Mouse (Mus musculus) embryonic facial prominence, embryonic 14.5 days (tissue): ENCODE measurements around the gene Afmid. TPM values are rescaled to one million over a fixed set of nuclear protein-coding genes. Genes with fewer than 3 reads are reported as not detected.
"Not testable (repeated sequence)": the region's sequence is repeated elsewhere in the genome, so short reads cannot be mapped to it uniquely, and the experiment has no call there.

Source experiments
- ATAC-seq: fragments of 200-750 bp; cut with Nextera tagmentation; 2 replicates; pipeline ENCODE4 v1.8.0; 2017; ENCODE audit warnings: low read depth, moderate number of reproducible peaks, moderate TSS enrichment
- DNase-seq: peaks from one replicate; pipeline ENCODE4 v3.0.0-alpha.2; 2015; ENCODE audit warnings: low spot score
- H3K27ac ChIP-seq: fragments of 300-500 bp; sonication (generic); replicated peaks from 2 replicates; pipeline ENCODE4 v1.5.1; 2014; ENCODE audit warnings: low read depth, mild to moderate bottlenecking, low read length, moderate library complexity
- H3K27me3 ChIP-seq: fragments of 300-500 bp; sonication (generic); replicated peaks from 2 replicates; pipeline ENCODE4 v1.6.1; 2014; ENCODE audit warnings: low read length; ENCODE audit not compliant: control insufficient read depth, insufficient read depth
- H3K36me3 ChIP-seq: fragments of 300-500 bp; sonication (generic); 2 replicates; pipeline ENCODE4 v1.6.1; 2014; ENCODE audit warnings: low read length, mixed read lengths; ENCODE audit not compliant: control insufficient read depth, insufficient read depth
- H3K4me1 ChIP-seq: fragments of 300-500 bp; sonication (generic); 2 replicates; pipeline ENCODE4 v1.6.1; 2014; ENCODE audit warnings: antibody characterized with exemption, low read length; ENCODE audit not compliant: control insufficient read depth, insufficient read depth
- H3K4me2 ChIP-seq: fragments of 300-500 bp; sonication (generic); 2 replicates; pipeline ENCODE4 v1.6.1; 2014; ENCODE audit warnings: low read depth, mild to moderate bottlenecking, low read length, moderate library complexity, mixed read lengths
- H3K4me3 ChIP-seq: fragments of 300-500 bp; sonication (generic); 2 replicates; pipeline ENCODE4 v1.5.1; 2014; ENCODE audit warnings: low read depth, mild to moderate bottlenecking, low read length
- H3K9ac ChIP-seq: fragments of 300-500 bp; sonication (generic); 2 replicates; pipeline ENCODE4 v1.6.1; 2014; ENCODE audit warnings: low read depth, mild to moderate bottlenecking, low read length, moderate library complexity, mixed read lengths
- H3K9me3 ChIP-seq: fragments of 300-500 bp; sonication (generic); 2 replicates; pipeline ENCODE4 v1.6.1; 2016; ENCODE audit warnings: low read length; ENCODE audit not compliant: control insufficient read depth
- WGBS: fragments of 180-500 bp; shearing (Covaris S2); extraction: QIAGEN DNeasy Blood & Tissue Kit; methylation state at CpG from one replicate; pipeline ENCODE4 v1.1.7; 2014; 5-methylcytosine and 5-hydroxymethylcytosine counted together
- polyA plus RNA-seq: library from polyadenylated mRNA; unstranded; fragments of >200 nt; fragmentation: Nextera tagmentation; extraction: Ambion mirVana; gene quantifications from 2 replicates; pipeline ENCODE4 v1.2.1, GENCODE M21; 2014

The Afmid gene
- polyA plus RNA-seq, 1 experiment from 2014 or later, result 5.5 TPM

DNA sequence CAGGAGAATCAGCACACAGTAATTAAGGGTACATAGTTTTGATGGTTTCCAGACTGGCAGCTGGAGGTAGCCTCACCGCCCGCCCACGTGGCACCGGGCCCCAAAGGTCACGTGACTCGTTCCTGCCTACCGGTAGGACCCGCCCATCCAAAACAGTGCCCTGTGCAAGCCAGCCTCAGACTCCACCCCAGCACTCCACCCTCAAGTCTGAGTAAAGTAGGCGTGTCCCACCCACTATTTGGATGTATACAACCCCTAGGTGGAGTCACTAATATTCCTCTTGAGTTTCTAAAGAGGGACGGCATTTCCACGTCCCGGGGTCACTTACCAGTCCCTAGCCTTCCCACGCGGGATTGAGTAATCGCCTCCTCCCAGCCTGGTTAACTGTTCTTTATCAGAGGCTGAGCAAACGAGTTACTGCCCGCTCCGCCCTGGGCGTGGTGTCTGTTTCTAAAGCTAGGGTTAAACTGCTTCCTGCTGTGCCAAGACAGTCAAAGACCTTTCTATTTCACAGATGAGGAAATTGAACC is 45.1 kb upstream of the Afmid start:
- Histone ChIP-seq H3K4me3 (peak overlapping the region; percentile 51), H3K36me3 (0 out of 2 replicates have a peak, but pooled peaks cover 9% of the 10 kb centered on the region), H3K9me3 (no peaks in the 10 kb centered on the region), H3K27ac (peak overlapping the region; percentile 79), H3K27me3 (peaks cover 4% of the 10 kb centered on the region; the same call in 1 of the 2 replicates), H3K4me2 (peak overlapping the region; percentile 96), H3K4me1 (peaks cover 33% of the 10 kb centered on the region), H3K9ac (peak overlapping the region; percentile 68)
- DNase-seq (peak; percentile 95), ATAC-seq (peak; percentile 81)
- WGBS, result under 1% methylated on average over 19 of the region's 19 CpGs

DNA sequence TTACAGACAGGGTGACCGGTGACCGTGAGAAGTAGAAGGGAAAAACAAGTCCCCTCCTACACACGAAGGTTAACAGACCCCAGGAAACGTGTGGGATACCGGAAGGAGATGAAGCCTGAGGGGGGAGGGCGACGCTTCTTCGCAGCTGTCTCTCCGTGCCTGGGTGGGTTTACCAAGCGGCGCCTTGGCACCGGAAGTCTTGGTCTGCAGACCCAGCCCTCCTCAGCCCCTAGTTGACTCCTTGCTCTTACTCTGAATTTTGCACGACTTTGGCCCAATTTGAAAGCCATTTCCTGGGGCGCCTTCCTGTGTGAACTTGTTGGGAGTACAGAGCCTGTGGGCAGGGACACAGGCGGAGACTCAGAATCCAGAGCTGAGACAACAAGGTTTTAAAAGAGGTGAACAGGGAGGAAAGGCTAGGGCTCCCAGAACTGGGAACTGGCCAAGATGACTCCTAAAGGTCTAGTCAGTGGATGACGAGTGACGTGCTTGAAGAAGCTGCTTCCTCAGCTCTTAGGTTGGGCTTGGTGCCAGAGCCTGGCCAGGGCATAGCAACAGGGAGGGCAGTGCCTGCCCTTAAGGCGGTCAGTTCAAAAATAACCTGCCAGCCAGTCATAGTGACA is 44.4 kb upstream of the Afmid start:
- peaks cover 4% of the 10 kb centered on the region; the same call in 1 of the 2 replicates for H3K27me3 ChIP-seq
- peak; percentile 53 for DNase-seq
- H3K9me3 ChIP-seq, result no peaks in the 10 kb centered on the region
- peak overlapping the region; percentile 51 for H3K4me3 ChIP-seq
- ATAC-seq, result no peak
- 13% methylated on average over 18 of the region's 18 CpGs for WGBS
- H3K9ac ChIP-seq, result peak overlapping the region; percentile 36
- H3K36me3 ChIP-seq, result 0 out of 2 replicates have a peak, but pooled peaks cover 4% of the 10 kb centered on the region
- peak overlapping the region; percentile 77 for H3K27ac ChIP-seq
- peaks cover 33% of the 10 kb centered on the region for H3K4me1 ChIP-seq
- peak overlapping the region; percentile 96 for H3K4me2 ChIP-seq

DNA sequence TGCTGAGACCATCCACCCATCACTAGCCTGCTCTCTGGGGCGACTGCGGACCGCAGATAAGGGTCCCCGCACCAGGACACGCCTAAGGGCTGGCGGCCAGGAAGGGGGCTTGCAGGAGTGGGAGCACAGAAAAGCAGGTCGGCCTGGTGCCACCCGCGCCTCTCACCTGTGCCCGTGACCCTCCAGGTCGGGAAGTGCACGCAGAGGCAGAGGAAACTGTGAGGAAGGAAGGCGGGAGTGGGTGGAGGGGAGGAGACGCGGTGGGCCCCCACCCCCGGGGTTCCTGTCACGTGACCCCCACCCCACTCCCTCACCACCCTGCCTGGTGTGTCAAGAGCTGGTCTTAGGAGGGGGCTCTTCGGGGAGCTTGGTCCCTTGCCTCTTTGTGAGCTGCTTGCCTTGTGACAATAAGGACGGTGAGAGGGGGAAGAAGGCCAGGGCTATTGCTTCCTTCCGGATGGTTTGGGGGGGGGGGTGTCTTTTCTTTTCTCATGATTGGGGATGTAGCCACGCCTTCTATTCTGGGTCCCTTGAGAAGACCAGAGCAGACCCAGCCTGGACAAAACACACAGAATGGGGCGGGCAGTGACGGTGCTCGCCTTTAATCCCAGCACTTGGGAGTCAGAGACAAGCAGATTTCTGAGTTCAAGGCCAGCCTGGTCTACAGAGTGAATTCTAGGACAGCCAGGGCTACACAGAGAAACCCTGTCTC is 43.6 kb upstream of the Afmid start, which contains the start of the genes Tmc8 and Tmc6:
Gene Tmc8, plus strand, starts transcription at position 84 of the 712 bp plus-strand sequence.
Gene Tmc6, minus strand, starts transcription at position 206 of the 712 bp plus-strand sequence.
- peak within 1 kb of the TSS; percentile 77 for H3K27ac ChIP-seq
- H3K4me2 ChIP-seq, result peak within 1 kb of the TSS; percentile 96
- ATAC-seq (no peak), DNase-seq (no peak)
- peaks cover 33% of the 10 kb centered on the region for H3K4me1 ChIP-seq
- H3K9me3 ChIP-seq, result no peaks in the 10 kb centered on the region
- 50% methylated on average over 13 of the region's 24 CpGs for WGBS
- peak within 1 kb of the TSS; percentile 53 for H3K9ac ChIP-seq
- H3K36me3 ChIP-seq, result no peaks in the 10 kb centered on the region
- H3K4me3 ChIP-seq, result peak within 1 kb of the TSS; percentile 51
- peaks cover 4% of the 10 kb centered on the region; the same call in 1 of the 2 replicates for H3K27me3 ChIP-seq

DNA sequence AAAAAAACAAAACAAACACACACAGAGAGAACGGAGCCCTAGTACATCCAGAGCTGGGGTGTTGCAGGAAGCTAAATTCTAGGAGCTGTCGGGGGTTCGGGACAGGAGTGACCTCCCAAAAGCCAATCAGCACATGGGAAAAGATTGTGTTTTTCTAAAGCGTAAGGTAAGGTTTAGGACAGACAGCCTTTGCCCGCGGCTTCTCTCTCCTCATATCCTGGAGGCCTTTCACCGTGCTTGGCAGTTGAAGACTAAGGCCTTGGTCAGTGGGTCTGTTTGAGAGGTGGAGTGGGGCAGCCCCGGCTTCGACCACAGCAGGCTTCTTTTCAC is 43.1 kb upstream of the Afmid start:
- Histone ChIP-seq H3K4me2 (peak overlapping the region; percentile 57), H3K9ac (peak overlapping the region; percentile 53), H3K4me3 (peak overlapping the region; percentile 29), H3K4me1 (peaks cover 33% of the 10 kb centered on the region), H3K27ac (no peak overlapping the region), H3K9me3 (no peaks in the 10 kb centered on the region), H3K27me3 (peaks cover 4% of the 10 kb centered on the region; the same call in 1 of the 2 replicates), H3K36me3 (no peaks in the 10 kb centered on the region)
- WGBS, result 52% methylated on average over 9 of the region's 9 CpGs
- no peak for DNase-seq
- ATAC-seq, result no peak

DNA sequence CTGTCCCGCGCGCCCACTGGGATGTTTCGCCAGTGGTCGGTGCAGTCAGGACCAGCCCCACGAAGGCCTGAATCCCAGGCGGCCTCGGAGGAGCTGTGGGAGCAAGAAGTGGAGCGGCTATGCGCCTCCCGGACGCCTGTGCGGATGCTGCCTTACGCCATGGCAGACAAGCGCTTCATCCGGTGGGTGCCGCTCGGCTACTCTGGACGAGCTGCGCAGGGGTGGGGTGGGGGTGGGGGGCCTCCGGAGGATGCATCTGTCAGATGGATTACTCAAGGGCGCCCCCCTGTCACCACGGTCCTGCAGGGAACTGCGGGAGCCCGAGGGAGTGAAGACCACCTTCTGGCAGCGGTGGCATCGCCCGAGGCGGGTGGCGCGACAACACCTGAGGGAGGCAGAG is 42.6 kb upstream of the Afmid start:
- Histone ChIP-seq H3K9me3 (no peaks in the 10 kb centered on the region), H3K4me3 (peak overlapping the region; percentile 29), H3K27ac (no peak overlapping the region), H3K9ac (peak overlapping the region; percentile 53), H3K27me3 (peaks cover 4% of the 10 kb centered on the region; the same call in 1 of the 2 replicates), H3K36me3 (no peaks in the 10 kb centered on the region), H3K4me1 (peaks cover 33% of the 10 kb centered on the region), H3K4me2 (peak overlapping the region; percentile 57)
- no peak for ATAC-seq
- 6% methylated on average over 19 of the region's 31 CpGs for WGBS
- peak; percentile 59 for DNase-seq

DNA sequence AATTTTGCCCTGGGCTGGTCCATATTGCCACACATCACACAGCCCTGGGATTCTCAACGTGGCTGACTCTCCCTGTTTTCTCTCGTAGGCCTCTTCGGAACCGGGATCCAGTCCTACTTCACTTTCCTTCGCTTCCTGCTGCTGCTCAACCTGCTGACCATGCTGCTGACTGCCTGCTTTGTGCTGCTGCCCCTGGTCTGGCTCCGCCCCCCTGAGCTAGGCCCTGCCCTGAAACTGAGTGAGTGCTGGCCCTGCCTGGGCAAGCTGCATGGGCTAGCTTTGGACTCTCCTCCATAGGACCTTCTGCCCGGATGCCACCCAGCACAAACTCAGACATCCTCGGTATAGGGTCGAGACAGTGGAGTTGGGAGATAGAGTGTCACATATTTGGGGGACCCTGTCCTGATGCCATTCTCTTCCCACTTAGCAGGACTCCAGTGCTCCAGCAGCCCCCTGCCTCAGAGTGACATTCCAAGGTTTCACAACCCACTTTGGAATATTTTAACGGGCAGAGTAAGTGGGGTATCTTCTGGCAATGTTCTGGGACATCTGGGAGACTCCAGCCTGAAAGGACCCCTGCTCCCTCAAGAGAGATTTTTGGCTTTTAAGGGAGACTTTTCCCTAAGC is 41.9 kb upstream of the Afmid start:
- no peak overlapping the region for H3K9ac ChIP-seq
- 35% methylated on average over 10 of the region's 10 CpGs for WGBS
- no peak for ATAC-seq
- H3K4me1 ChIP-seq, result peaks cover 31% of the 10 kb centered on the region
- H3K27me3 ChIP-seq, result peaks cover 4% of the 10 kb centered on the region; the same call in 1 of the 2 replicates
- no peaks in the 10 kb centered on the region for H3K36me3 ChIP-seq
- no peak for DNase-seq
- peak overlapping the region; percentile 57 for H3K4me2 ChIP-seq
- H3K27ac ChIP-seq, result no peak overlapping the region
- H3K4me3 ChIP-seq, result peak overlapping the region; percentile 29; the same call in 1 of the 2 replicates
- H3K9me3 ChIP-seq, result no peaks in the 10 kb centered on the region

DNA sequence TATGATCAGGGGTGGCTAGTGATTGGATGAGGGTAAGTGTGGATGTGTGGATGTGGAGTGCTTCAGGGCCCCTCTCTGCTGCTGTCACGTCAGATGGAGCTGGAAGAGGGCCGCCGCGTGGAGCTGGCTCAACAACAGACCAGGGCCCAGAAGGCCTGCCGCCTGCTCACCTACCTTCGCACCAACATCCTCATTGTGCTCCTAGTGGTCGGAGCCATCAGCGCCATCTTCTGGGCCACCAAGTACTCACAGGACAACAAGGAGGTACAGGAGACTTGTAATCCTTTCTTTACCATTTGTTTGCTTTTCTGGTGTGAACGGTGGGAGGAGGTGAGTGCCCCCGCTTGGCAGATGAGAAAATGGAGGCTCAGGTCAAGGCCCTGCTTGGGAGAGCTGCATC is 39.4 kb upstream of the Afmid start:
- H3K36me3 ChIP-seq, result no peaks in the 10 kb centered on the region
- no peak overlapping the region for H3K4me2 ChIP-seq
- 13% methylated on average over 10 of the region's 10 CpGs for WGBS
- no peak overlapping the region for H3K9ac ChIP-seq
- H3K27me3 ChIP-seq, result peaks cover 4% of the 10 kb centered on the region; the same call in 1 of the 2 replicates
- no peak for ATAC-seq
- peaks cover 11% of the 10 kb centered on the region for H3K4me1 ChIP-seq
- H3K27ac ChIP-seq, result no peak overlapping the region
- H3K9me3 ChIP-seq, result no peaks in the 10 kb centered on the region
- H3K4me3 ChIP-seq, result no peak overlapping the region
- no peak for DNase-seq

DNA sequence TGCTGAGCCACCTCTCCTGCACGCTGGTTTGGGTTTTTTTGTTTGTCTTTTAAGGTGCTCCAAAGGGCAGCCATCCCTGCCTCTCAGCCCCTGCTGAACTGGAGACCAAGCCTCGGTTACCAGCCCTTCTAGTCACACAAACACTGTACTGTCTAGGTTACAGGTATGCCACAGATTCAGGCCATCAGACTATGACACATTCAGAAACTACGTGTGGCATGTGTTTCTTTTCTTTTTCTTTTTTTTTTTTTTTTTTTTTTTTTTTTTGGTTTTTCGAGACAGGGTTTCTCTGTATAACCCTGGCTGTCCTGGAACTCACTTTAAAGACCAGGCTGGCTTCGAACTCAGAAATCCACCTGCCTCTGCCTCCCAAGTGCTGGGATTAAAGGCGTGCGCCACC is 37.2 kb upstream of the Afmid start:
- ATAC-seq, H3K27me3 ChIP-seq, H3K9ac ChIP-seq, H3K4me3 ChIP-seq, H3K36me3 ChIP-seq, H3K4me2 ChIP-seq, H3K27ac ChIP-seq, H3K4me1 ChIP-seq, H3K9me3 ChIP-seq, DNase-seq: not testable (repeated sequence)
- 81% methylated on average over 7 of the region's 7 CpGs for WGBS
